Mouse (Mus musculus) heart, embryonic 16.5 days (tissue): ENCODE data around the gene Smtn. TPM values are rescaled to one million over a fixed set of nuclear protein-coding genes. Genes with fewer than 3 reads are reported as not detected.

Experiments
- ATAC-seq: fragments of 200-750 bp; cut with Nextera tagmentation; replicated peaks from 2 replicates; pipeline ENCODE4 v1.8.0; 2017; ENCODE audit warnings: moderate number of reproducible peaks; ENCODE audit not compliant: insufficient read depth, low FRiP score; ENCODE audit errors: extremely low read depth
- H3K27ac ChIP-seq: fragments of 300-500 bp; sonication (generic); 2 replicates; pipeline ENCODE4 v1.5.1; 2014; ENCODE audit warnings: mild to moderate bottlenecking, low read length, control low read depth, moderate library complexity
- H3K27me3 ChIP-seq: fragments of 300-500 bp; sonication (generic); 2 replicates; pipeline ENCODE4 v1.6.1; 2014; ENCODE audit warnings: low read length, mixed read lengths; ENCODE audit not compliant: control insufficient read depth, insufficient read depth
- H3K36me3 ChIP-seq: fragments of 300-500 bp; sonication (generic); 2 replicates; pipeline ENCODE4 v1.6.1; 2014; ENCODE audit not compliant: control insufficient read depth, insufficient read depth
- H3K4me1 ChIP-seq: fragments of 300-500 bp; sonication (generic); 2 replicates; pipeline ENCODE4 v1.6.1; 2014; ENCODE audit warnings: low read length, mixed read lengths; ENCODE audit not compliant: control insufficient read depth, insufficient read depth
- H3K4me2 ChIP-seq: fragments of 300-500 bp; sonication (generic); 2 replicates; pipeline ENCODE4 v1.6.1; 2014; ENCODE audit warnings: low read depth, mild to moderate bottlenecking, control low read depth, low read length
- H3K4me3 ChIP-seq: fragments of 300-500 bp; sonication (generic); 2 replicates; pipeline ENCODE4 v1.5.1; 2014; ENCODE audit warnings: mild to moderate bottlenecking, control low read depth, low read length
- H3K9ac ChIP-seq: fragments of 300-500 bp; sonication (generic); 2 replicates; pipeline ENCODE4 v1.6.1; 2014; ENCODE audit warnings: low read length, control low read depth
- H3K9me3 ChIP-seq: fragments of 300-500 bp; sonication (generic); replicated peaks from 2 replicates; pipeline ENCODE4 v1.6.1; 2016; ENCODE audit warnings: low read length; ENCODE audit not compliant: control insufficient read depth
- WGBS: fragments of 180-500 bp; shearing (Covaris S2); extraction: QIAGEN DNeasy Blood & Tissue Kit; methylation state at CpG from one replicate; pipeline ENCODE4 v1.1.7; 2014; 5-methylcytosine and 5-hydroxymethylcytosine counted together
- polyA plus RNA-seq: library from polyadenylated mRNA; unstranded; fragments of >200 nt; fragmentation: Nextera tagmentation; extraction: Ambion mirVana; gene quantifications from 2 replicates; pipeline ENCODE4 v1.2.1, GENCODE M21; 2015

Smtn gene
- polyA plus RNA-seq, 1 experiment from 2014 or later = 93.9 TPM

GRCm38 (mm10) chr11:3526979-3527738 is 13.3 kb downstream of the Smtn start:
- H3K4me1 ChIP-seq = peaks cover 19% of the 10 kb centered on the region
- peak overlapping the region; percentile 24 for H3K4me3 ChIP-seq
- H3K9ac ChIP-seq = peak overlapping the region; percentile 72
- 86% methylated on average over 24 of the region's 24 CpGs for WGBS
- peaks cover 70% of the 10 kb centered on the region for H3K36me3 ChIP-seq
- peak overlapping the region; percentile 85 for H3K27ac ChIP-seq
- peak; percentile 7; the same call in 1 of the 2 replicates for ATAC-seq
- H3K4me2 ChIP-seq = peak overlapping the region; percentile 57
- H3K27me3 ChIP-seq = no peaks in the 10 kb centered on the region
- H3K9me3 ChIP-seq = no peaks in the 10 kb centered on the region

DNA sequence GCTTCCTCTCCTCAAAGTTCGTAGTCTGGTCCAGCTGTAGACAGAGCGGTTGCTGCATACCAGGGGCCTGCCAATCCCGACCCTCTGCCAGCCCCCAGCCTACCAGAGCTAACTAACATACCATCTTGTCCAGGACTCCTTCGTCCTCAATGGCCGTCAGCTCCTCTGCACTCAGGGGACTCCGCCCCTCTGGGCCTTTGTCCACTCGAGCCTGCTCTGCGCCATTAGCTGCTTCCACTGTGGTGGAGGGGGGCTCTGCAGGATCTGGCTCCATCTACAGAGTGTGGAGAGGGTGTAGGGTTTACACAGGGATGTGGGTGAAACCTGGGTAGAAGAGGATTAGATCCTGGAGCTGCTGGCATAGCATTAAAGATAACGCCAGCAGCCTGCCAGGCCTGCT is 14.2 kb downstream of the Smtn start:
- Histone ChIP-seq H3K4me2 (no peak overlapping the region), H3K27me3 (no peaks in the 10 kb centered on the region), H3K27ac (no peak overlapping the region), H3K9ac (no peak overlapping the region), H3K36me3 (peaks cover 66% of the 10 kb centered on the region), H3K4me1 (peaks cover 19% of the 10 kb centered on the region), H3K9me3 (no peaks in the 10 kb centered on the region), H3K4me3 (no peak overlapping the region)
- 77% methylated on average over 9 of the region's 9 CpGs for WGBS
- no peak for ATAC-seq

GRCm38 (mm10) chr11:3525560-3525959 is 14.9 kb downstream of the Smtn start:
- Histone ChIP-seq H3K27ac (no peak overlapping the region), H3K4me2 (no peak overlapping the region), H3K9me3 (no peaks in the 10 kb centered on the region), H3K27me3 (no peaks in the 10 kb centered on the region), H3K4me3 (no peak overlapping the region), H3K9ac (no peak overlapping the region), H3K36me3 (peaks cover 64% of the 10 kb centered on the region), H3K4me1 (peaks cover 19% of the 10 kb centered on the region)
- no peak for ATAC-seq
- WGBS = 72% methylated on average over 4 of the region's 4 CpGs

DNA sequence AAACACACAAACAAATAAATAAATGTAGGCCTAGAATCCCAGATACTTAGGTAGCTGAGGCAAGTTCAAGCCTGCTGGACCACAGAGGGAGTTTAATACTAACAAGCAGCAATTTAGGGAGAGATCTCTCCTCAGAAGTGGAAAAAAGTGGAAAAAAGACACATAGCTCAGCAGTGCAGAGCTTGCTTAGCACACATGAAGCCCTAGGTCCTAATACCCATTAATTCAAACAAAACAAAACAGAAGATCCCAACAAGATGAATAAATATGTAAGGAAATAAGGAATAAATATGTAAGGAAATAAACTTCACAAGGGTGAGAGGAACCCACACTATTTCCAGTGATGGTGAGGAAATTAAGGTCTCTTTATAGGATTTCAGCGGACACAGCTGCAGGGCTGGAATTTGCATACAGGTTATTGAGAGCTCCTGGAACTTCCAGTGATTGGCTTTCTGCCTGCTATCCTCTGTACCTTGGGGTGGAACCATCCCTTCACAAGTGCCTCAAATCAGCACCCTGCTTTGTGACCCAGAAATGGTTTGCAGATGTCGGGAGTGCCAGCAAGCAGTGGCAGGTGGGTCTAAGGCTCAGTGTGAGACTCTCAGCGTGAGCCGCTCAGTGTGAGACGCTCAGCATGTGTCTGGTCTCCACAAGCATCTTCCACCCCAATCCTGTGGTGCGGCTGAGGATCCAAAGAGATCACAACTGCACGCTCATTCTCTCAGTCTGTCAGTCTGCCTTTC is 16.4 kb downstream of the Smtn start:
- peaks cover 55% of the 10 kb centered on the region for H3K36me3 ChIP-seq
- no peak overlapping the region for H3K27ac ChIP-seq
- H3K27me3 ChIP-seq = no peaks in the 10 kb centered on the region
- no peak overlapping the region for H3K9ac ChIP-seq
- ATAC-seq = no peak
- H3K4me3 ChIP-seq = no peak overlapping the region
- H3K4me1 ChIP-seq = peaks cover 19% of the 10 kb centered on the region
- H3K9me3 ChIP-seq = no peaks in the 10 kb centered on the region
- H3K4me2 ChIP-seq = no peak overlapping the region
- 80% methylated on average over 7 of the region's 7 CpGs for WGBS

DNA sequence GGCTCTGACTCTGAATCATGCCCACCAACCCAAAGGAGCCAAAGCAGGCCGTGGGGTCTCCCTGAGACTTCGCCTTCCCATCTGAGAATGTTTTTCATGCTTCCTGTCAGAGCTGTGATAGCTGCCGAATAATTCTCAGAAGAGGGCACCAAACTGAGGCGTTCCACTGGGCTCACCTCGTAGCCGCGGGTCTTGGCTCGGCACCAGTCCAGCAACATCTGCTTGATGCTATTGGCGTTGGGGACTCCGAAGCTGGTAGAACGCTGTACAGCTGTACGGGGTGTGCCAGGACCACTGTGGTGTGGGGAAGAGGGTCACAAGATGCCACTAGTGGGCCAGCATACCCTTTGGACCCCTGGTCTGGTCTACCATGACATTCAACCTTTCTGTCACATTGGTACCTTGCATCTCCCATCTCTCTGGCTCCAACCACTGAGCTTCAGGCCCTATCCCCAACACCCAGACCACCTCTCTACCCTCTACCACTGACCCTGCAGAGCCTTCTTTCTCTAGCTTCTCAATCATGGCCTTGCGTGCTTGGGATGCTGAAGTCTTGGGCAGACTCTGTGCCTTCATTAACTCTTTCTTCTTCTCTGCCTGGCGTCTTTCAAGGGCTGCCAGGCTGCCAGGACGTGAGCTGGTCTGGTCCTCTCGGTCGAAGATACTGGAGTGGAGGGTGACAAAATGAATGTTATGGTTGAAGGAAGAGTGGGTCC is 18.0 kb downstream of the Smtn start:
- H3K36me3 ChIP-seq = peaks cover 50% of the 10 kb centered on the region
- peaks cover 17% of the 10 kb centered on the region for H3K4me1 ChIP-seq
- no peak overlapping the region for H3K4me3 ChIP-seq
- ATAC-seq = no peak
- H3K9ac ChIP-seq = no peak overlapping the region
- H3K27me3 ChIP-seq = no peaks in the 10 kb centered on the region
- no peak overlapping the region for H3K4me2 ChIP-seq
- H3K27ac ChIP-seq = no peak overlapping the region
- WGBS = 90% methylated on average over 17 of the region's 17 CpGs
- H3K9me3 ChIP-seq = no peaks in the 10 kb centered on the region

DNA sequence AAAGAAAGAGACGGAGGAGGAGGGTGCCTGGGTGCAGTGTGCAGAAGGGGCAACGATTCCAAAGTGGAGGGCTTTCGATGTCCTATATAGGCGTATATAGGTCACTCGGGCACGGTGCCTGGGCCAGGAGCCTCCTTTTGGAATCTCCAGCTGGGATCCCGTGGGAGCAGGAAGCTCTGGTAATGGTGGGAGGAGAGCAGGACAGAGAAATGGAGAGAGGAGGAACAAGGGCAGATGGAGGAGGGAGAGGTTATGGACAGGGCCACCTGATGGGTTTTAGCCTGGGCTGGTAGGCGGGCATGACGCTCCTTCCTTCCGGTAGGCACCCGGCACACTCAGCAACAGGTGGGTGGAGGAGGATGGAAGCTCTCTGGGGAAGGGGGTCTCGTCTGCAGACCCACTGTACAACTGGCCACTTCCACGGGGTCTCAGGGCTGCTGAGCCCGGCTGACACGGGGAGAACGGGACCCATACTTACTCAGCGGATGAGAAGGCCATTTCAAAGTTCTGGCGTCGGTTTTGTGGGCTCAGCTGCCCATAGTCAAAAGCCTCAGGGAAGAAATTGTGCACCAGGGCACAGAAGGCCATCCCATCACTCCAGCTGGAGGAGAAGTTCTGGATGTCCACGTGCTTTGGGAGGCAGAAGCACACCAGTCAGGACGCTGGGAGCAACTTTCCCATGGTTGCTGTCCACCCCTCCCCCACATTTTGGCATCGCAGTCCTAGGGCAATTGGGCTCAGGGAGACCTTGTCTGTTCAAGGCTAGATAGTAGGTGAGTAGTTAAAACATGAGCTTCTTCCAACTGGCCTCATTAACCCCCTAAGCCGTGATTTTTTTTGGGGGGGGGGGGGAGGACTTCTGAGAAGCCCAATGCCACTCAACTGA is 18.8 kb downstream of the Smtn start:
- Histone ChIP-seq H3K36me3 (peaks cover 44% of the 10 kb centered on the region), H3K4me2 (no peak overlapping the region), H3K4me3 (no peak overlapping the region), H3K9me3 (no peaks in the 10 kb centered on the region), H3K27me3 (no peaks in the 10 kb centered on the region), H3K9ac (no peak overlapping the region), H3K4me1 (peaks cover 18% of the 10 kb centered on the region), H3K27ac (no peak overlapping the region)
- WGBS = 83% methylated on average over 23 of the region's 23 CpGs
- no peak for ATAC-seq

DNA sequence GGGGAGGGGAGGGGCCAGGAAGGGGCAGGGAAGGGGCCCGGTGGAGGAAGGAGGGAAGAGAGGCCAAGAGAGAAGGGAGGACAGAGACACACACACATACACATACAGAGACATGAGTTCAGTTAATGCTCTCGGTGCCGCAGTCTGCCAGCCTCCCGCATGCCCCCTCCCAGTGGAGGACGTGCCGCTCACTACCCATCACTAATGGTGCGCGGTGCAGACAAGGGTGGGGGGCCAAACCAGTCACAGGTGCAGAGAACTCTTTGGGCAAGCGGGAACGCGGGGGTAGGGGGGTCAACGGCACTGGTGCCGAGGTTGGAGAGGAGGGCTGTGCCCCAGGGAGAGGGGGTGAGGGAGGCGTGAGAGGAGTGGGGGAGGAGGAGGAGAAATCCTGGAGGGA is 19.5 kb downstream of the Smtn start:
- H3K4me2 ChIP-seq = no peak overlapping the region
- H3K36me3 ChIP-seq = peaks cover 38% of the 10 kb centered on the region
- H3K4me3 ChIP-seq = no peak overlapping the region
- H3K9me3 ChIP-seq = no peaks in the 10 kb centered on the region
- no peak for ATAC-seq
- 80% methylated on average over 14 of the region's 14 CpGs for WGBS
- no peak overlapping the region for H3K9ac ChIP-seq
- peaks cover 15% of the 10 kb centered on the region for H3K4me1 ChIP-seq
- H3K27ac ChIP-seq = no peak overlapping the region
- H3K27me3 ChIP-seq = no peaks in the 10 kb centered on the region

DNA sequence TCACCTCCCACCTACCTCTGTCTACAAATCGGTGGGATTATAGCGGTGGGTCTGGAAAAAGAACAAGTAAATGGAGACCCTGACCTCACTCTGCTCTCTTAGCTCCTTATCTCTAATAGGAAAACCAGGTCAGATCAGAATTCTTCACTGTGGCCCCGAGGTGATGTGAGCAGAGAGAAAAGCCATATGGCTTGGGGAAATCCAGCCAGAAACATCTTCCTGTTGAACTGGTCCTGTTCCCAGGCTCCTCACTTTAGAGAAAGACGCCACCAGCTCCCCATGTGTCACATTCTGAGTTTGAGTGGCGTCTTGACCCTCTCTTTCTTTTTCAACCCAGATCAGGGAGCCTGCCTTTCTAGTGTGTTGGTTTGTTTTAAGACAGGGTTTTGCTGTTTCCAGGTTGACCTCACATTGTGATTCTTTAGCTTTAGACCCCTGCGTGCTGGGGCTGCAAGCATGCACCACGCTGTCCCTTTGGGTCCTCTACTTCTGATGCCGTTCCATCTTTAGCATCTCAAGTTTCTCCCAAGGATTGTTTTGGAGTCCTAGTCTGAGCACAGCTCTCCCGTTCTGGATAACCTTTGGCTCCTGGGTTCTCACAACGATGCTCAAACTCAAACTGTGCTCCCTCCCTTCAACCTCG is 20.5 kb downstream of the Smtn start:
- H3K27me3 ChIP-seq = no peaks in the 10 kb centered on the region
- no peaks in the 10 kb centered on the region for H3K9me3 ChIP-seq
- no peak for ATAC-seq
- H3K4me2 ChIP-seq = no peak overlapping the region
- H3K9ac ChIP-seq = no peak overlapping the region
- peaks cover 17% of the 10 kb centered on the region for H3K4me1 ChIP-seq
- H3K27ac ChIP-seq = no peak overlapping the region
- peaks cover 32% of the 10 kb centered on the region for H3K36me3 ChIP-seq
- no peak overlapping the region for H3K4me3 ChIP-seq
- 53% methylated on average over 11 of the region's 11 CpGs for WGBS
